Mouse (Mus musculus): ENCODE data around the gene Nedd9.
A peak's percentile ranks its signal among the peaks of the same experiment; 100 is the strongest.
"Not testable (repeated sequence)": the region's sequence is repeated elsewhere in the genome, so short reads cannot be mapped to it uniquely, and the experiment has no call there.

Nedd9 gene

GRCm38 (mm10) chr13:41298996-41299395 lies 188.2 kb downstream of the Nedd9 start:
- DNase-seq (ENCODE audit: low read depth): no peak

GRCm38 (mm10) chr13:41298533-41298932 lies 188.6 kb downstream of the Nedd9 start:
- DNase-seq (ENCODE audit: low read depth): no peak

GRCm38 (mm10) chr13:41296396-41296795 lies 190.8 kb downstream of the Nedd9 start:
- no peak for DNase-seq (ENCODE audit: low read depth)

- no peak for DNase-seq (ENCODE audit: low read depth)
Measured at GRCm38 (mm10) chr13:41295886-41296285, 191.3 kb downstream of the Nedd9 start.

GRCm38 (mm10) chr13:41293595-41293994 lies 193.6 kb downstream of the Nedd9 start:
- no peak for DNase-seq (ENCODE audit: low read depth)

- no peak for DNase-seq (ENCODE audit: low read depth)
Measured at GRCm38 (mm10) chr13:41291466-41291974, 195.6 kb downstream of the Nedd9 start.

GRCm38 (mm10) chr13:41286285-41286684 lies 200.9 kb downstream of the Nedd9 start:
- DNase-seq (ENCODE audit: low read depth): no peak

DNA sequence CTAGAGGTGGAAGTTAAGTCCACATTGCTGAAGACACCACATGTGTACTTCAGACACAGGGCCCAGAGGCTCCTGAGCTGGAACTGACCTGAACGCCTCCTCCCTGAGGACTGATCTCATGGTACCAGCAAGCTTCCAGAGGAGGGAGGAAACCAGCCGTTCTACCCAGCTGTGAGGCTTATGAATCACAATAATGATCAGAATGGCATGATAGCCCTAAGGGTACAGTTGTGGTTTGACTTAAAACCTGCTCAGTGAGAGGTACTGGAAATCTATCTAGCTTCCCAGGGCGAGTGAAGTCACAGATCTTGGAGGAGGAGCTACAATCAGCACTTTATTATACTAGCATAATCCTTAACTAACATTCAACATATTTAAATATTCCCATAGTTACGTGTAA lies 201.7 kb downstream of the Nedd9 start:
- DNase-seq (ENCODE audit: low read depth): no peak

GRCm38 (mm10) chr13:41283256-41283655 lies 203.9 kb downstream of the Nedd9 start:
- peak; percentile 75 for DNase-seq (ENCODE audit: low read depth)

GRCm38 (mm10) chr13:41280696-41281095 lies 206.5 kb downstream of the Nedd9 start:
- DNase-seq (ENCODE audit: low read depth): no peak

DNA sequence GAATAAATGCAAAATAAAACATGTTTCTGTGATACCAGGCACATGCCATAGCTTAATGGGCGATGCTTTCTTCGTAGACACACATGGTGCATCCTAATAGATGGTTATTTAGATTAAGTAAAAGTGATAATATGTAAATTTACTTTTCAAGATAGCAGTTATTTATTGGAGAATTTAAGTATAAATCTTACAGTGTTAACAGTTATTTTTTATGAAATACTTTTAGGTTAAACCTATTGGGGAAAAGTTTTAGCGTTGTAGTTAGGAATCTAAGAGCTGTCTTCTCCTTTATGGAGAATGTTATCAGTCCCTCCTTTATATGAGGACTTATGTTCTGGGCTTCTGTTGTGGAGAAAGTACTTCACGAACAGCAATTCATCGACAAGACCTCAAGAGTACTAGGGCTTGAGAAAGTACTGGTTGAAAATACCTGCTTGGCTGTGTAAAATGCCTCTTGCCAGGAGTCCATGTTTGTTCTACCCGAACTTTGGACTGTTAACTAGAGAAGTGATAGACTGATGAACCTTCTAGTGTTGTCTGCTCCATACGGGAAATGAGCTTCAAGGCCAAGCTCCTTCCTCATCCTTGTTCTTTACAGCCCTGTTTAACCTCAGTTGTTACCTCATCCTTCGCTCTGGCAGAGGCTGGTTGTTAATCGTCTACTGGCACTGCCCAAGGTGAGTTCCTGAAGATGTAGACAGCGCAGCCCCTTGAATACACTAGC lies 213.1 kb downstream of the Nedd9 start, which contains the start of gene Gm17364:
Gene Gm17364, minus strand, starts transcription at position 51 of the 724 bp plus-strand sequence.
- no peak for DNase-seq (ENCODE audit: low read depth)

DNA sequence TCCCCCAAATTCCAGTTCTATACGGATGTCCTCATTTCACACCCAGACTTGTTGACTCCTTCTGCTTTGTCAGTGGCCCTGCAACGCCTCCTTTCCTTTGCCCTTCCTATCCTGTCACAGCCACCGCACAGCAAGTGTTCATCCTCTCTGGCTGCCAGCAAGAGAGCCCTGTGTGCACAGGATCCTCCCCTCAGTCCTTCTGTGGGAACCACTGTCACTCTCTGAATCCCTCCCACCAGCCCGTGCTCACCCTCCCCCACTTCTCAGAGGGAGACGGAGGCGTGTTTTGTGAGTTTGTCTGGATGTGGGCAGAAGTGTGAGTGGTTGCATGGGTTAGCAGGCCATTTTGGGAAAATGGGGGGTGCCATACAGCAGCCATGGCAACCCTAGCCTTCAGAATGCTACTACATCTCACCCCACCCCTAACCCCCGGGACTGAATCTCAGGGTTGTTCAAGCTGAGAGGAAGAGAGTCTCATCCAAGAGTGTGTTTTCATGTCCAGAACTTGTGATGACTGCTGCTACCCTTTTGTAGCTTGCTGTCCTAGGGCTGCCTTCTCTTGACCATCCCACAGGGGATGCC lies 219.2 kb downstream of the Nedd9 start:
- DNase-seq (ENCODE audit: low read depth): no peak

- no peak for DNase-seq (ENCODE audit: low read depth)
Measured at GRCm38 (mm10) chr13:41263304-41264006, 223.7 kb downstream of the Nedd9 start.

GRCm38 (mm10) chr13:41261617-41262016 lies 225.5 kb downstream of the Nedd9 start:
- DNase-seq (ENCODE audit: low read depth): not testable (repeated sequence)

All from c-Kit-positive CD71-negative TER-119-negative erythroid progenitor cells, embryonic 14.5 days (primary cell).